Mouse (Mus musculus) thymus, adult 2 months (tissue): Measurements from ENCODE around the gene Ky.

Experiments used
- CTCF ChIP-seq: fragments of 200-500 bp; IDR thresholded peaks from 2 replicates; pipeline ENCODE4 v1.5.1; 2012; ENCODE audit warnings: mild to moderate bottlenecking, control low read depth, low read length, moderate library complexity, borderline replicate concordance; ENCODE audit not compliant: control insufficient read depth, poor library complexity, insufficient read depth; ENCODE audit errors: extremely low read depth
- POLR2A ChIP-seq: fragments of 200-500 bp; IDR thresholded peaks from 2 replicates; pipeline ENCODE4 v1.6.1; 2012; ENCODE audit warnings: mild to moderate bottlenecking, low read length, control low read depth, moderate library complexity; ENCODE audit not compliant: control insufficient read depth, poor library complexity, insufficient read depth; ENCODE audit errors: extremely low read depth

DNA sequence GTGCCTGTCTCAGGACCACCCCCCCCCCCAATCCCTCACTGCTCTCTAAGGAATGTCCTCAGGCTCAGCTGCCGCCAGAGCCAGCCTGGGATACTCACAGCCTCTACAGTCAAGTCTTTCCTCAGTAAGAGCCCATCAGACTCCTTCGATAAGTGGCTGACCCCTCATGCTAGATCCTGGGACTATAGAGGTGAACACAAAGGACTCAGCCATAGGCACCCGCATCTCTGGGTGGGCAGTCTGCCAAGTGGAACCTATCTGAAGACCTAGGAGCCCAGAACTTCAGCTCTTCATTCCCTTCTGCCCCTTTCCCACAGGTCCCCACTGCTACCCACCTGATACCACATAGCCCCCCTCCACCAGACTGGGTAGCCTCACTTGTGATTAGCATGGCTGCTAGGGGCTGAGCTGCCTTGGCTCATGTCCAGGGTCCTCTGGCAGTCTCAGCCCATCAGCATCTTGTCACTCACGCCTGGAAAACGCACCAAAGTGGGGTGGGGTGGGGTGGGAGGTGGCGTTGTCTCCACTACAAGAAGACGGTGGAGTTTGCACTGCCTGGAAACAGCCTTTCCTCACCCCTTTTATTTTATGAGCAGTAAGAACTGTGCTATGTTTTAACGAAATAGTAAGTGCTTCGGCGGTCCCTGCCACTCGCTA, 38.7 kb downstream of the Ky start:
- no peak for TF ChIP-seq CTCF
- no peak for TF ChIP-seq POLR2A
